Comparison of ENCODE assay signal across 29 mouse cellular contexts in the genomic region with DNA sequence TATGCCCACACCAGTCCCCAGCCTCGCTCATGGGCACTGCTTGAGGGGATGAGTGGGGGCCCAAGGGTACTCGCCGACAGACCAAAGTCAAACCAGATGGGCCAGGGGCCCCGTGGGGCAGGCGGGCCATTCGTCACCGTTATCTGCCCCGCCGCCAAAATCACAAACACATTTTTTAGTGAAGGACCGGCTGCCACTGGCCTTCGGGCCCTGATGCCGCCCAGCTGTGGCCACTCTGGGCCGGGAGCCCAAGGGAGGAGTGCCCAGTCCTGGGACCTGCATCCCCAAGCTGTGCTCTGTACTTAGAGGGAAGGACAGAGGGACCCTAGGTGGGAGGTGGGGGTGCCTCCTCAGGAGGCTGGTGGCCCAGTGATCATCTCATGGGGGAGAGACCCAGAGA. TPM values are rescaled to one million over a fixed set of nuclear protein-coding genes. Genes with fewer than 3 reads are reported as not detected.
DNase-seq lines count a peak whose midpoint lies in the region; ATAC-seq and TF ChIP-seq lines count a peak whose summit lies in the region.
"Had no signal": no experiment of that assay in that cellular context is flagged by ENCODE, and none has a peak within 500 bp of the region (broad histone marks: within the 10 kb centered on the region; RNA-seq: fewer than 3 reads in every experiment).

No protein-coding gene starts in this region.

- WGBS in heart, embryonic 10.5 days, result 24% methylated on average over 13 of the region's 13 CpGs
- WGBS in lung, embryonic 14.5 days, result 22% methylated on average over 13 of the region's 13 CpGs
- WGBS in embryonic facial prominence, embryonic 10.5 days, result 44% methylated on average over 13 of the region's 13 CpGs
- WGBS in stomach, embryonic 16.5 days, result 36% methylated on average over 13 of the region's 13 CpGs

- peaks cover 88% of the 10 kb centered on the region for H3K27me3 ChIP-seq in heart, embryonic 10.5 days (ENCODE audit: insufficient read depth, poor library complexity, severe bottlenecking)
- 0 out of 2 replicates have a peak, but pooled peaks cover 7% of the 10 kb centered on the region for H3K27me3 ChIP-seq in lung, embryonic 14.5 days (ENCODE audit: insufficient read depth, low read length)
- peaks cover 97% of the 10 kb centered on the region for H3K27me3 ChIP-seq in embryonic facial prominence, embryonic 10.5 days (replicated peaks; ENCODE audit: low read depth, poor library complexity, severe bottlenecking)
- no peaks in the 10 kb centered on the region for H3K27me3 ChIP-seq in stomach, embryonic 16.5 days (ENCODE audit: control insufficient read depth, insufficient read depth, low read length)

- peak overlapping the region; percentile 17; the same call in 1 of the 2 replicates for H3K9ac ChIP-seq in lung, embryonic 14.5 days
- peak overlapping the region; percentile 5; the same call in 1 of the 2 replicates for H3K9ac ChIP-seq in stomach, embryonic 16.5 days (ENCODE audit: low read length)
- H3K9ac ChIP-seq: forebrain, embryonic 15.5 days; heart, embryonic 15.5 days; limb, embryonic 12.5 days; liver, embryonic 12.5 days; lung, embryonic 15.5 days; midbrain, embryonic 13.5 days; neural tube, embryonic 13.5 days had no signal

- no peak overlapping the region for H3K4me3 ChIP-seq in heart, embryonic 10.5 days
- no peak overlapping the region for H3K4me3 ChIP-seq in lung, embryonic 14.5 days (ENCODE audit: low read depth, low read length)
- H3K4me3 ChIP-seq in embryonic facial prominence, embryonic 10.5 days, result no peak overlapping the region
- no peak overlapping the region for H3K4me3 ChIP-seq in stomach, embryonic 16.5 days (replicated peaks; ENCODE audit: low read length)
- H3K4me3 ChIP-seq in left cerebral cortex, adult 2 months, result no peak overlapping the region
- H3K4me3 ChIP-seq: forebrain, embryonic 15.5 days; heart, adult 2 months; heart, embryonic 15.5 days; limb, embryonic 12.5 days; liver, embryonic 12.5 days; lung, embryonic 15.5 days; midbrain, embryonic 13.5 days; neural tube, embryonic 13.5 days had no signal

- ATAC-seq in lung, embryonic 14.5 days (ENCODE audit: insufficient read depth), result peak; percentile 44; the same call in 1 of the 2 replicates
- ATAC-seq in stomach, embryonic 16.5 days (ENCODE audit: insufficient read depth, low FRiP score), result no peak
- ATAC-seq: forebrain, embryonic 15.5 days; liver, embryonic 12.5 days; midbrain, embryonic 13.5 days had no signal

- no peak overlapping the region for H3K4me2 ChIP-seq in lung, embryonic 14.5 days
- no peak overlapping the region for H3K4me2 ChIP-seq in stomach, embryonic 16.5 days (ENCODE audit: low read depth, low read length)
- H3K4me2 ChIP-seq: forebrain, embryonic 15.5 days; heart, embryonic 15.5 days; limb, embryonic 12.5 days; liver, embryonic 12.5 days; lung, embryonic 15.5 days; midbrain, embryonic 13.5 days; neural tube, embryonic 13.5 days had no signal

- no peaks in the 10 kb centered on the region for H3K36me3 ChIP-seq in heart, embryonic 10.5 days
- no peaks in the 10 kb centered on the region for H3K36me3 ChIP-seq in lung, embryonic 14.5 days (ENCODE audit: insufficient read depth)
- H3K36me3 ChIP-seq in embryonic facial prominence, embryonic 10.5 days (replicated peaks), result no peaks in the 10 kb centered on the region
- no peaks in the 10 kb centered on the region for H3K36me3 ChIP-seq in stomach, embryonic 16.5 days (ENCODE audit: control insufficient read depth, insufficient read depth, low read length)
- H3K36me3 ChIP-seq: forebrain, embryonic 15.5 days; heart, embryonic 15.5 days; limb, embryonic 12.5 days; liver, embryonic 12.5 days; lung, embryonic 15.5 days; midbrain, embryonic 13.5 days; neural tube, embryonic 13.5 days had no signal

- H3K27ac ChIP-seq in heart, embryonic 10.5 days, result peak overlapping the region; percentile 56
- no peak overlapping the region for H3K27ac ChIP-seq in lung, embryonic 14.5 days (ENCODE audit: low read depth)
- H3K27ac ChIP-seq in embryonic facial prominence, embryonic 10.5 days (replicated peaks), result peak overlapping the region; percentile 48
- no peak overlapping the region for H3K27ac ChIP-seq in stomach, embryonic 16.5 days (ENCODE audit: low read length)
- no peak overlapping the region for H3K27ac ChIP-seq in left cerebral cortex, adult 2 months
- H3K27ac ChIP-seq: forebrain, embryonic 15.5 days; heart, adult 2 months; heart, embryonic 15.5 days; limb, embryonic 12.5 days; liver, embryonic 12.5 days; lung, embryonic 15.5 days; midbrain, embryonic 13.5 days; neural tube, embryonic 13.5 days had no signal

- peaks cover 44% of the 10 kb centered on the region for H3K4me1 ChIP-seq in heart, embryonic 10.5 days
- peaks cover 16% of the 10 kb centered on the region for H3K4me1 ChIP-seq in lung, embryonic 14.5 days (ENCODE audit: insufficient read depth)
- peaks cover 51% of the 10 kb centered on the region for H3K4me1 ChIP-seq in embryonic facial prominence, embryonic 10.5 days
- H3K4me1 ChIP-seq in stomach, embryonic 16.5 days (ENCODE audit: control insufficient read depth, insufficient read depth, low read length), result no peaks in the 10 kb centered on the region
- H3K4me1 ChIP-seq: midbrain, embryonic 13.5 days had no signal

- intact Hi-C loops in left cerebral cortex, adult 2 months (cut with DNase I), result loop anchor here (10.0 kb wide), 1 partner anchor 337 kb away; no protein-coding TSS in a partner anchor

- no peak for TF ChIP-seq CTCF in lung, embryonic 14.5 days (IDR thresholded peaks at IDR 0.05; ENCODE audit: low read depth)
- no peak for TF ChIP-seq CTCF in left cerebral cortex, adult 2 months (IDR thresholded peaks at IDR 0.05)

- DNase-seq in heart, embryonic 10.5 days (ENCODE audit: low spot score), result no peak
- DNase-seq in heart, adult 18-20 months, result no peak
- peak; percentile 63 for DNase-seq in lung, embryonic 14.5 days
- no peak for DNase-seq in lung, postnatal 36 days
- peak; percentile 62 for DNase-seq in embryonic facial prominence, embryonic 10.5 days (ENCODE audit: low spot score)
- no peak for DNase-seq in left cerebral cortex, adult 2 months (ENCODE audit: extremely low spot score in 1 of 2, low spot score in 2 of 2)
- DNase-seq: adrenal gland, postnatal 14 days; cerebellum, adult 8-10 months; cerebellum, postnatal 36 days; embryo, embryonic 11 days; gastrocnemius, postnatal 25 days; heart, adult 2 months; heart, postnatal 4 days; kidney, adult 2 months; kidney, postnatal 14 days; right cerebral cortex, adult 18-20 months; right cerebral cortex, postnatal 4 days; thymus, adult 18-20 months; thymus, postnatal 4 days had no signal

- H3K9me3 ChIP-seq in heart, embryonic 10.5 days, result no peaks in the 10 kb centered on the region
- H3K9me3 ChIP-seq in lung, embryonic 14.5 days (ENCODE audit: low read depth, low read length), result no peaks in the 10 kb centered on the region
- no peaks in the 10 kb centered on the region for H3K9me3 ChIP-seq in embryonic facial prominence, embryonic 10.5 days
- H3K9me3 ChIP-seq in stomach, embryonic 16.5 days (replicated peaks; ENCODE audit: control insufficient read depth, low read length), result no peaks in the 10 kb centered on the region
- H3K9me3 ChIP-seq: forebrain, embryonic 15.5 days; heart, embryonic 15.5 days; limb, embryonic 12.5 days; liver, embryonic 12.5 days; lung, embryonic 15.5 days; midbrain, embryonic 13.5 days; neural tube, embryonic 13.5 days had no signal

RNA-seq across cellular contexts. Expression of a gene that starts 10.5 kb away (rescaled TPM):
- 6.0 and 7.4 TPM in 2 replicates for polyA plus RNA-seq in heart, embryonic 10.5 days (2016; fragmentation: Nextera tagmentation; extraction: Ambion mirVana)
- total RNA-seq in heart, adult 18-20 months (2021), result under 1 TPM; 0.27 to 0.67 TPM
- polyA plus RNA-seq in lung, embryonic 14.5 days (2014; fragmentation: Nextera tagmentation; extraction: Ambion mirVana), result 3.8 and 4.1 TPM in 2 replicates
- polyA plus RNA-seq in embryonic facial prominence, embryonic 10.5 days (2016; fragmentation: Nextera tagmentation; extraction: Ambion mirVana), result 2.6 and 3.5 TPM in 2 replicates
- polyA plus RNA-seq in stomach, embryonic 16.5 days (2015; fragmentation: Nextera tagmentation; extraction: Ambion mirVana), result 0.68 and 0.74 TPM in 2 replicates
- 1 to 10 TPM; 1.1 to 1.8 TPM for total RNA-seq in left cerebral cortex, adult 2 months (2021)
- total RNA-seq: monocyte, adult 5-6 weeks had no signal

RNA-seq across cellular contexts. Expression of a gene that starts 14.5 kb away (rescaled TPM):
- 0.26 and 1.1 TPM in 2 replicates for polyA plus RNA-seq in heart, embryonic 10.5 days (2016; fragmentation: Nextera tagmentation; extraction: Ambion mirVana)
- 1 to 10 TPM in 1 of 2 experiments, under 1 TPM in 1; 0.15 to 1.1 TPM for total RNA-seq in heart, adult 18-20 months (2021)
- polyA plus RNA-seq in lung, embryonic 14.5 days (2014; fragmentation: Nextera tagmentation; extraction: Ambion mirVana), result 1.2 and 1.7 TPM in 2 replicates
- polyA plus RNA-seq in embryonic facial prominence, embryonic 10.5 days (2016; fragmentation: Nextera tagmentation; extraction: Ambion mirVana), result 3.2 and 3.6 TPM in 2 replicates
- polyA plus RNA-seq in stomach, embryonic 16.5 days (2015; fragmentation: Nextera tagmentation; extraction: Ambion mirVana), result 3.1 and 4.2 TPM in 2 replicates
- 100 to 1,000 TPM; 260 to 297 TPM for total RNA-seq in left cerebral cortex, adult 2 months (2021)

RNA-seq across cellular contexts. Expression of a gene that starts 18.0 kb away (rescaled TPM):
- 4.3 and 11.7 TPM in 2 replicates for polyA plus RNA-seq in heart, embryonic 10.5 days (2016; fragmentation: Nextera tagmentation; extraction: Ambion mirVana)
- 1 to 10 TPM; 3.9 to 4.1 TPM for total RNA-seq in heart, adult 18-20 months (2021)
- polyA plus RNA-seq in lung, embryonic 14.5 days (2014; fragmentation: Nextera tagmentation; extraction: Ambion mirVana), result 19.3 and 20.1 TPM in 2 replicates
- 30.2 and 32.2 TPM in 2 replicates for polyA plus RNA-seq in embryonic facial prominence, embryonic 10.5 days (2016; fragmentation: Nextera tagmentation; extraction: Ambion mirVana)
- polyA plus RNA-seq in stomach, embryonic 16.5 days (2015; fragmentation: Nextera tagmentation; extraction: Ambion mirVana), result 26.8 and 37.7 TPM in 2 replicates
- total RNA-seq in left cerebral cortex, adult 2 months (2021), result 100 to 1,000 TPM; 801 to 836 TPM

RNA-seq across cellular contexts. Expression of a gene that starts 21.3 kb away (rescaled TPM):
- polyA plus RNA-seq in heart, embryonic 10.5 days (2016; fragmentation: Nextera tagmentation; extraction: Ambion mirVana), result 1.00 and 6.9 TPM in 2 replicates
- 1 to 10 TPM; 1.1 to 1.3 TPM for total RNA-seq in heart, adult 18-20 months (2021)
- polyA plus RNA-seq in lung, embryonic 14.5 days (2014; fragmentation: Nextera tagmentation; extraction: Ambion mirVana), result 12.0 and 15.8 TPM in 2 replicates
- polyA plus RNA-seq in embryonic facial prominence, embryonic 10.5 days (2016; fragmentation: Nextera tagmentation; extraction: Ambion mirVana), result 8.1 and 9.5 TPM in 2 replicates
- polyA plus RNA-seq in stomach, embryonic 16.5 days (2015; fragmentation: Nextera tagmentation; extraction: Ambion mirVana), result 0.20 and 0.84 TPM in 2 replicates
- total RNA-seq in left cerebral cortex, adult 2 months (2021), result 1 to 10 TPM; 1.1 to 2.0 TPM
- total RNA-seq: adrenal gland, postnatal 14 days; megakaryocyte, adult 5-6 weeks; monocyte, adult 5-6 weeks had no signal
- polyA plus RNA-seq: liver, embryonic 12.5 days had no signal

Comparison
In these comparisons a context has a peak if more than half of its experiments do, and no peak if none do; other contexts are left out.
1. DNase-seq: peak in lung, embryonic 14.5 days (single experiment) and embryonic facial prominence, embryonic 10.5 days (single experiment); none in heart, embryonic 10.5 days (single experiment), heart, adult 18-20 months (0 of 2), lung, postnatal 36 days (single experiment) and left cerebral cortex, adult 2 months (0 of 2).
2. H3K27ac ChIP-seq: peak in heart, embryonic 10.5 days (single experiment) and embryonic facial prominence, embryonic 10.5 days (single experiment); none in lung, embryonic 14.5 days (single experiment), stomach, embryonic 16.5 days (single experiment) and left cerebral cortex, adult 2 months (single experiment).